Mouse (Mus musculus): ENCODE results near the gene Rtkn2. TPM values are rescaled to one million over a fixed set of nuclear protein-coding genes. Genes with fewer than 3 reads are reported as not detected.

Gene Rtkn2
- polyA plus RNA-seq, 1 experiment, result 0.05 TPM

DNA sequence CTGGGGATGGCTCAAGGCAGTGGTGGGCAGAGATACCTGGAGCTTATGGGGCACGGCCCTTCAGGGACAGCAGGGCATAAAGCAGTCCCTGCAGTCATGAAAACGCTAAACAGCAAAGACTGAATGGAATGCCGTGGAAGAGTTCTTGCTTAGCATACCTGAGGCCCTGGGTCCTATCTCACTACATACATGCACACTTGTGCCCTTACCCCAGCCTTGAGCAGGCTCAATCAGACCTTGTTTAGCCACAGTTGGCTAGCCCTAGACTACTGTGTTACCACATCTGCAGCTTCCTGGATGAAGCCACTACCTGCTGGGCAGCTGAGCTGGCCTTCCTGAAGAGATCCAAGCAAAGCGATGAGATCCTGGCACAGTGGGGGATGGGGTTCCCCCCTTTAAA lies 93.3 kb downstream of the Rtkn2 start:
- Histone ChIP-seq H3K27me3 (replicated peaks; ENCODE audit: control insufficient read depth, insufficient read depth, low read length) (no peaks in the 10 kb centered on the region), H3K4me3 (ENCODE audit: insufficient read depth, low read depth, low read length) (no peak overlapping the region), H3K36me3 (ENCODE audit: control insufficient read depth, insufficient read depth, low read length) (no peaks in the 10 kb centered on the region), H3K27ac (ENCODE audit: insufficient read depth, low read depth, low read length) (no peak overlapping the region), H3K4me1 (ENCODE audit: control insufficient read depth, insufficient read depth, low read length) (no peaks in the 10 kb centered on the region)
- no peak for DNase-seq
- TF ChIP-seq POLR2A (IDR thresholded peaks at IDR 0.05; ENCODE audit: low read depth, low read length) (no peak), CTCF (conservative IDR thresholded peaks at IDR 0.05; ENCODE audit: insufficient read depth, insufficient read length, low read depth, low read length) (no peak)
- WGBS, result 96% methylated on average over 4 of the region's 4 CpGs

DNA sequence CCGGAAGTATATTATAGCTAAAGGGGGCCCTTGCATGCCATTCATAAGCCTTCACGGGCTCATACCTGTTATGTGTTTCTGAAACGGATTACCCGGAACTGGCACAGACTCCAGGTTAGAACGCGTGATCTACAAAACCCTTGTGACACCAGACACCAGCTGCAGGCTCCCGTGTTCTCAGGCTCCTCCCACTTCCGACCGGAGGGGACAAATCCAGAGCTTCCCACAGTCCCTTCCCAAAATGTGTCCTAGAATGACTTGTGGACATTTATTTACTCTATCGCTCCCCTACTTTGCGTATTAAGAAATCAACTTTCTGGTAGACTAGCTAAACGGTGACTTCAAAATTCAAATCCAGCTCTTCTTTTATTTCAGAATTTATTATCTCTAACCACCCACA lies 94.9 kb downstream of the Rtkn2 start:
- Histone ChIP-seq H3K27me3 (replicated peaks; ENCODE audit: control insufficient read depth, insufficient read depth, low read length) (no peaks in the 10 kb centered on the region), H3K4me3 (ENCODE audit: insufficient read depth, low read depth, low read length) (no peak overlapping the region), H3K36me3 (ENCODE audit: control insufficient read depth, insufficient read depth, low read length) (no peaks in the 10 kb centered on the region), H3K27ac (ENCODE audit: insufficient read depth, low read depth, low read length) (no peak overlapping the region), H3K4me1 (ENCODE audit: control insufficient read depth, insufficient read depth, low read length) (no peaks in the 10 kb centered on the region)
- no peak for DNase-seq
- TF ChIP-seq CTCF (conservative IDR thresholded peaks at IDR 0.05; ENCODE audit: insufficient read depth, insufficient read length, low read depth, low read length) (no peak), POLR2A (IDR thresholded peaks at IDR 0.05; ENCODE audit: low read depth, low read length) (no peak)
- 77% methylated on average over 12 of the region's 12 CpGs for WGBS

DNA sequence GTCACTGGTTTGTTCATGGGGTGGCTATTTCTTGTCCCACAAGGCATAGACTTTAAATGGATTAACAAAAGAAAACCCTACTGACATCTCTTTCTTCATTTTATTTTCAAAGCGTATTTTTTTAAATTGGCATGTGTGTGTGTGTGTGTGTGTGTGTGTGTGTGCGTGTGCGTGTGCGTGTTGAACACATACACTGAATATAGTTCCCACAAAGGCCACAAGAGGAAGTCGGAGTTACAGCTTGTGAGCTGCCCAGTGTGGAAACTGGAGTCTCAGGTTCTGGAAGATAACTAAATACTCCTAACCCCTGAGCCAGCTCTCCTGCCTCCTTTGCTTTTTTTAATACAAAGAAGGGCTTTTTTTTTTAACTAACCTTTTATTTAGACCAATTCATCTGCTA lies 95.8 kb downstream of the Rtkn2 start:
- 93% methylated on average over 5 of the region's 5 CpGs for WGBS
- Histone ChIP-seq H3K36me3 (ENCODE audit: control insufficient read depth, insufficient read depth, low read length) (no peaks in the 10 kb centered on the region), H3K4me1 (ENCODE audit: control insufficient read depth, insufficient read depth, low read length) (no peaks in the 10 kb centered on the region), H3K4me3 (ENCODE audit: insufficient read depth, low read depth, low read length) (no peak overlapping the region), H3K27me3 (replicated peaks; ENCODE audit: control insufficient read depth, insufficient read depth, low read length) (no peaks in the 10 kb centered on the region), H3K27ac (ENCODE audit: insufficient read depth, low read depth, low read length) (no peak overlapping the region)
- DNase-seq, result no peak
- TF ChIP-seq CTCF (conservative IDR thresholded peaks at IDR 0.05; ENCODE audit: insufficient read depth, insufficient read length, low read depth, low read length) (no peak), POLR2A (IDR thresholded peaks at IDR 0.05; ENCODE audit: low read depth, low read length) (no peak)

DNA sequence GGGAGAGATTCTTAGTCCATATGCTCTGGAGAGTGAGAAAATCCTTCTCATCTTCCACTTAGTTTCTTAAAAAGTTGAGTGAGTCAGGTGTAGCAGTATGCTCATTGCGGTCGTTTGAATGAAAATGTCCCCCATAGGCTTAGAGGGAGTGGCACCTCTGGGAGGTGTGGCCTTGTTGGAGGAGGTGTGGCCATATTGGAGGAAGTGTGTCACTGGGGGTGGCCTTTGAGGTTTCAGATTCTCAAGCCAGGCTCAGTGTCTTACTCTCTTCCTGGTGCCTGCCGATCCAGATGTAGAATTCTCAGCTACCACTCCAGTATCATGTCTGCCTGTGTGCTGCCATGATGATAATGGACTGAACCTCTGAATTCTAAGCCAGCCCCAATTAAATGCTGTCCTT lies 99.3 kb downstream of the Rtkn2 start:
- 91% methylated on average over 3 of the region's 3 CpGs for WGBS
- TF ChIP-seq CTCF (conservative IDR thresholded peaks at IDR 0.05; ENCODE audit: insufficient read depth, insufficient read length, low read depth, low read length) (no peak), POLR2A (IDR thresholded peaks at IDR 0.05; ENCODE audit: low read depth, low read length) (no peak)
- H3K36me3 ChIP-seq (ENCODE audit: control insufficient read depth, insufficient read depth, low read length), result no peaks in the 10 kb centered on the region
- H3K4me3 ChIP-seq (ENCODE audit: insufficient read depth, low read depth, low read length), result no peak overlapping the region
- no peak overlapping the region for H3K27ac ChIP-seq (ENCODE audit: insufficient read depth, low read depth, low read length)
- no peak for DNase-seq
- no peaks in the 10 kb centered on the region for H3K4me1 ChIP-seq (ENCODE audit: control insufficient read depth, insufficient read depth, low read length)
- H3K27me3 ChIP-seq (replicated peaks; ENCODE audit: control insufficient read depth, insufficient read depth, low read length), result no peaks in the 10 kb centered on the region

DNA sequence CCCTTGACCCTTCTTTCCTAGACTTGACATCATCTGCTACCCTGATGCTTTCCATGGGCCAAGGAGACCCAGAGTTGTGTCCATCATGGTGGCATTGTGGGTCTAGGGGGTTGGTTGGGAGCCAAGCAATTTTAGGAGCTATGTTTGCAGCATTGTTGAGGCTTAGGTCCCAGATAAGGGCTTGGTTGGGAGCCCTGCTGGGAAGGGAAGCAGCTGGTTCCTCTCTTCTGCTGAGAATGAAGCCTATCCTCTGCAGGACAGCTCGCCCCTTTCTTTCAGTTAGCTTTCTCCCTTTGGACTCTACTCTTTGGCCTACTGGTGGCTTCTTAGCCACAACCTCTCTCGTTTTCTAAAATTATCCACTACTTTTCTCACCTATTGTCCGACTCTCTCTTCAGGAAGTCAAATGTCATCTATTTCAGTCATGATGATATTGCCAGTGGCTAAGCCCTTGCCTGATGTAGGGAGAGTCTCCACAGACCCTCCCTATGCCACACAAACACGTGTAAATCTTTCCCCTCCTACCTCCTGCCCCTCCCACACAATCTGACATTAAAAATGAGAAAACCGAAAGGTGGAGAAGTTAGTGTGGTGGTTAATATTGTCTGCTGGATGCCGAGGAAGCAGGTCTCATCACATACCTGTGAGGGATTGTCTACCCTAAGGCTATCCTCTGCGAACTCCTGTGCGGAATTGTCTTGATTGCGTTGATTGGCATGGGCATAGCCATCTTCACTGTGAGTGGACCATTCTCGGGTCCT lies 100.7 kb downstream of the Rtkn2 start:
- Histone ChIP-seq H3K27me3 (replicated peaks; ENCODE audit: control insufficient read depth, insufficient read depth, low read length) (no peaks in the 10 kb centered on the region), H3K36me3 (ENCODE audit: control insufficient read depth, insufficient read depth, low read length) (no peaks in the 10 kb centered on the region), H3K4me3 (ENCODE audit: insufficient read depth, low read depth, low read length) (no peak overlapping the region), H3K4me1 (ENCODE audit: control insufficient read depth, insufficient read depth, low read length) (no peaks in the 10 kb centered on the region), H3K27ac (ENCODE audit: insufficient read depth, low read depth, low read length) (no peak overlapping the region)
- DNase-seq, result no peak
- TF ChIP-seq POLR2A (IDR thresholded peaks at IDR 0.05; ENCODE audit: low read depth, low read length), result no peak
- TF ChIP-seq CTCF (conservative IDR thresholded peaks at IDR 0.05; ENCODE audit: insufficient read depth, insufficient read length, low read depth, low read length), result no peak
- WGBS, result 81% methylated on average over 10 of the region's 10 CpGs

DNA sequence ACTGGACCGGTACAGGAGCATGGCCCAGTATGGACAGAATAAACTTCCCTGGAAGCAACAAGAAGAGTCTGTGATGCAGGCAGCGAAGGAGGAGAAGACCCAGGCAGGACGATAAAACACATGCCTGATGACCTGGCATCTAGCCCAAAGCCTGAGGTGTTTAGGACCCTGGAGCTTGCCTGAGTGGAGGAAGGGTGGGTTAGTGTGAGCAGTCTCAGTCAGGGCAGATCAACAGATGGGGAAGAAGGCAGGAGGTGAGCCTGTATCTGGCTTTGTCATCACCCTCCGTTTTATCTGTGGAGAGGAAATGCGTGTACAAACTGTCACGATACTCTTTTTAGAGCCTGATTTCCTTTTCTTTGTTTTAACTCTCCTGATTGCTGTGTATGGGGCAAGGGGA lies 102.3 kb downstream of the Rtkn2 start:
- DNase-seq, result no peak
- no peak overlapping the region for H3K27ac ChIP-seq (ENCODE audit: insufficient read depth, low read depth, low read length)
- no peaks in the 10 kb centered on the region for H3K36me3 ChIP-seq (ENCODE audit: control insufficient read depth, insufficient read depth, low read length)
- H3K27me3 ChIP-seq (replicated peaks; ENCODE audit: control insufficient read depth, insufficient read depth, low read length), result no peaks in the 10 kb centered on the region
- WGBS, result 56% methylated on average over 6 of the region's 6 CpGs
- no peak overlapping the region for H3K4me3 ChIP-seq (ENCODE audit: insufficient read depth, low read depth, low read length)
- no peak for TF ChIP-seq CTCF (conservative IDR thresholded peaks at IDR 0.05; ENCODE audit: insufficient read depth, insufficient read length, low read depth, low read length)
- no peak for TF ChIP-seq POLR2A (IDR thresholded peaks at IDR 0.05; ENCODE audit: low read depth, low read length)
- H3K4me1 ChIP-seq (ENCODE audit: control insufficient read depth, insufficient read depth, low read length), result no peaks in the 10 kb centered on the region

DNA sequence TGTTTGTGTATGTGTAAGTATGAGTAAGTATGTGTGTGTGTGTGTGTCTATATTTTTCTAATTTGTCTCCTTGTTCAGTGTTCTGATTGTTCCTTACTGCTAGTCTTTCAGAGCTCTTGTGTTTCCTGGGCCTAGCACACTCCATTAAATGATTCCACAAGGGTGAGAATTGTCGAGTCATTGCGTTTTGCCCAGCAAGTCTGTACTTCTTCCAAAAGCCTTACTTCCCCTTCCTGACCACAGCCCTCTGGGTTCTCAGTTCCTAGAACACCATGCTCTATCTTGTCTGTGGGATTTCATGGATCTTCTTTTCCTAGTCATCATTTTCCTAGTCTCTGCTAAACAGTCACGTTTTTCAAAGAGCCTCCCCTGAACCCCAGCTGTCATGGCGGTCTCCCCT lies 106.2 kb downstream of the Rtkn2 start:
- WGBS, result 82% methylated on average over 4 of the region's 4 CpGs
- Histone ChIP-seq H3K27me3 (replicated peaks; ENCODE audit: control insufficient read depth, insufficient read depth, low read length) (no peaks in the 10 kb centered on the region), H3K4me3 (ENCODE audit: insufficient read depth, low read depth, low read length) (no peak overlapping the region), H3K27ac (ENCODE audit: insufficient read depth, low read depth, low read length) (no peak overlapping the region), H3K4me1 (ENCODE audit: control insufficient read depth, insufficient read depth, low read length) (0 out of 2 replicates have a peak, but pooled peaks cover 4% of the 10 kb centered on the region), H3K36me3 (ENCODE audit: control insufficient read depth, insufficient read depth, low read length) (no peaks in the 10 kb centered on the region)
- no peak for DNase-seq
- TF ChIP-seq POLR2A (IDR thresholded peaks at IDR 0.05; ENCODE audit: low read depth, low read length) (no peak), CTCF (conservative IDR thresholded peaks at IDR 0.05; ENCODE audit: insufficient read depth, insufficient read length, low read depth, low read length) (no peak)

All from kidney, adult 2 months (tissue).